Comparison of ENCODE assay signal across 9 mouse cellular contexts in the genomic region with DNA sequence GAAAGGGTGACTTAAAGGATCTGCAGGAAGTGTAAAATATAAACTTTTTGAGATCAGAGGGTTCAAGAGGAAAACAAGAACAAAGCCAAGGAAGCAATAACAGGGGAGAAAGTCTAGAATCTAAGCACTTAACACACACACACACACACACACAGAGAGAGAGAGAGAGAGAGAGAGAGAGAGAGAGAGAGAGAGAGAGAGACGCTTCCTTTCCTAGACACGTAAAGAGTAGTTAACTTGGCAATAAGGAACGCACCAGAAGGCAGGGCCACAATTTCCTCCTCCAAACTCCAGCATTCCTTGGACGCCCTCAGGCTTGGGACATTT. TPM values are rescaled to one million over a fixed set of nuclear protein-coding genes. Genes with fewer than 3 reads are reported as not detected.
A peak's percentile ranks its signal among the peaks of the same experiment; 100 is the strongest.
DNase-seq lines count a peak whose midpoint lies in the region; ATAC-seq and TF ChIP-seq lines count a peak whose summit lies in the region.
"Had no signal": no experiment of that assay in that cellular context is flagged by ENCODE, and none has a peak within 500 bp of the region (broad histone marks: within the 10 kb centered on the region; RNA-seq: fewer than 3 reads in every experiment).

No protein-coding gene starts in this region.

- no peak for TF ChIP-seq CTCF in liver, postnatal 0 days (IDR thresholded peaks at IDR 0.05; ENCODE audit: low read depth)

- H3K4me3 ChIP-seq in heart, embryonic 11.5 days (ENCODE audit: low read depth, low read length) = peak overlapping the region; percentile 83
- H3K4me3 ChIP-seq in forebrain, embryonic 15.5 days = peak overlapping the region; percentile 85
- H3K4me3 ChIP-seq in liver, postnatal 0 days (ENCODE audit: low read depth, low read length) = peak overlapping the region; percentile 73

- H3K27me3 ChIP-seq in heart, embryonic 11.5 days (ENCODE audit: control insufficient read depth, insufficient read depth, low read length) = no peaks in the 10 kb centered on the region
- no peaks in the 10 kb centered on the region for H3K27me3 ChIP-seq in forebrain, embryonic 15.5 days
- no peaks in the 10 kb centered on the region for H3K27me3 ChIP-seq in liver, postnatal 0 days (ENCODE audit: insufficient read depth, low read length)

- no peaks in the 10 kb centered on the region for H3K9me3 ChIP-seq in heart, embryonic 11.5 days (replicated peaks; ENCODE audit: control insufficient read depth, low read length)
- no peaks in the 10 kb centered on the region for H3K9me3 ChIP-seq in forebrain, embryonic 15.5 days
- no peaks in the 10 kb centered on the region for H3K9me3 ChIP-seq in liver, postnatal 0 days (ENCODE audit: low read length)

- peak overlapping the region; percentile 94 for H3K27ac ChIP-seq in heart, embryonic 11.5 days (ENCODE audit: low read depth, low read length)
- peak overlapping the region; percentile 89 for H3K27ac ChIP-seq in forebrain, embryonic 15.5 days (replicated peaks)
- H3K27ac ChIP-seq in liver, postnatal 0 days (ENCODE audit: low read depth) = peak overlapping the region; percentile 82

- no peak for DNase-seq in heart, postnatal 25 days (ENCODE audit: low spot score)
- DNase-seq in CD4-positive, CD25-positive, alpha-beta regulatory T cell, adult 2 months (ENCODE audit: low read depth, low spot score) = peak; percentile 44
- no peak for DNase-seq in liver, postnatal 0 days
- DNase-seq in cerebellum, postnatal 10 days = no peak

- H3K36me3 ChIP-seq in heart, embryonic 11.5 days (ENCODE audit: control insufficient read depth, insufficient read depth, low read length) = no peaks in the 10 kb centered on the region
- no peaks in the 10 kb centered on the region for H3K36me3 ChIP-seq in forebrain, embryonic 15.5 days
- H3K36me3 ChIP-seq in liver, postnatal 0 days (replicated peaks; ENCODE audit: insufficient read depth, low read length) = no peaks in the 10 kb centered on the region

- intact Hi-C loops in heart, postnatal 25 days (cut with DNase I) = no loop called here

- no peak for TF ChIP-seq EP300 in liver, postnatal 0 days (IDR thresholded peaks at IDR 0.05; ENCODE audit: low read depth)

- peak overlapping the region; percentile 78 for H3K4me2 ChIP-seq in heart, embryonic 11.5 days
- H3K4me2 ChIP-seq in forebrain, embryonic 15.5 days (replicated peaks) = peak overlapping the region; percentile 89
- H3K4me2 ChIP-seq in liver, postnatal 0 days (ENCODE audit: low read depth, low read length) = peak overlapping the region; percentile 87

- WGBS in heart, embryonic 11.5 days (ENCODE audit: insufficient replicate concordance) = 0% methylated on average over 4 of the region's 4 CpGs
- WGBS in forebrain, embryonic 15.5 days = 0% methylated on average over 4 of the region's 4 CpGs
- 0% methylated on average over 4 of the region's 4 CpGs for WGBS in liver, postnatal 0 days (ENCODE audit: insufficient replicate concordance)

- H3K9ac ChIP-seq in heart, embryonic 11.5 days (ENCODE audit: low read depth, low read length) = peak overlapping the region; percentile 85
- peak overlapping the region; percentile 79 for H3K9ac ChIP-seq in forebrain, embryonic 15.5 days (replicated peaks)
- peak overlapping the region; percentile 79 for H3K9ac ChIP-seq in liver, postnatal 0 days (replicated peaks)

- no peak for ATAC-seq in heart, embryonic 11.5 days (replicated peaks; ENCODE audit: insufficient number of reproducible peaks, low FRiP score, low TSS enrichment)
- ATAC-seq in forebrain, embryonic 15.5 days (replicated peaks) = no peak
- ATAC-seq in liver, postnatal 0 days = no peak
- no peak for ATAC-seq in megakaryocyte progenitor cell, adult 5-6 weeks (replicated peaks; ENCODE audit: poor library complexity)
- no peak for ATAC-seq in erythroid progenitor cell, adult 5-6 weeks (replicated peaks; ENCODE audit: low FRiP score, poor library complexity, severe bottlenecking)

- H3K4me1 ChIP-seq in heart, embryonic 11.5 days (ENCODE audit: control insufficient read depth, insufficient read depth, low read length) = peaks cover 26% of the 10 kb centered on the region
- H3K4me1 ChIP-seq in forebrain, embryonic 15.5 days = peaks cover 37% of the 10 kb centered on the region
- peaks cover 18% of the 10 kb centered on the region for H3K4me1 ChIP-seq in liver, postnatal 0 days (ENCODE audit: insufficient read depth)

RNA-seq across cellular contexts. Expression of a gene that starts 0.8 kb away (rescaled TPM):
- 42.6 and 56.9 TPM in 2 replicates for polyA plus RNA-seq in heart, embryonic 11.5 days (2014; fragmentation: Nextera tagmentation; extraction: Ambion mirVana)
- 10 to 100 TPM; 16.8 to 17.5 TPM for total RNA-seq in heart, postnatal 25 days (2021)
- 24.2 and 24.7 TPM in 2 replicates for polyA plus RNA-seq in forebrain, embryonic 15.5 days (2015; fragmentation: Nextera tagmentation; extraction: Ambion mirVana)
- 13.2 and 15.1 TPM in 2 replicates for polyA plus RNA-seq in liver, postnatal 0 days (2015; fragmentation: Nextera tagmentation; extraction: Ambion mirVana)
- total RNA-seq in megakaryocyte progenitor cell, adult 5-6 weeks (2015) = 20.8 and 21.3 TPM in 2 replicates
- 32.4 and 33.8 TPM in 2 replicates for total RNA-seq in megakaryocyte progenitor cell, adult 5-6 weeks (2017)
- 4.2 and 5.8 TPM in 2 replicates for total RNA-seq in erythroid progenitor cell, adult 5-6 weeks (2015; ENCODE audit: low replicate concordance)
- 3.4 and 4.0 TPM in 2 replicates for total RNA-seq in erythroid progenitor cell, adult 5-6 weeks (2017; ENCODE audit: low replicate concordance)

RNA-seq across cellular contexts. Expression of a gene that starts 11.7 kb away (rescaled TPM):
- polyA plus RNA-seq in heart, embryonic 11.5 days (2014; fragmentation: Nextera tagmentation; extraction: Ambion mirVana) = not detected in 2 replicates
- under 1 TPM in 1 of 2 experiments, not detected in 1; 0.08 TPM for total RNA-seq in heart, postnatal 25 days (2021)
- polyA plus RNA-seq in forebrain, embryonic 15.5 days (2015; fragmentation: Nextera tagmentation; extraction: Ambion mirVana) = 0.06 TPM in 1 of 2 replicates, not detected in the other
- not detected in 2 replicates for polyA plus RNA-seq in liver, postnatal 0 days (2015; fragmentation: Nextera tagmentation; extraction: Ambion mirVana)
- not detected in 2 replicates for total RNA-seq in megakaryocyte progenitor cell, adult 5-6 weeks (2015)
- not detected in 2 replicates for total RNA-seq in megakaryocyte progenitor cell, adult 5-6 weeks (2017)
- total RNA-seq in erythroid progenitor cell, adult 5-6 weeks (2015; ENCODE audit: low replicate concordance) = not detected in 2 replicates
- not detected in 2 replicates for total RNA-seq in erythroid progenitor cell, adult 5-6 weeks (2017; ENCODE audit: low replicate concordance)
- total RNA-seq: layer of hippocampus, postnatal 25 days had no signal
